Mouse (Mus musculus) midbrain, embryonic 15.5 days (tissue): ENCODE measurements around the gene Snrpc. TPM values are rescaled to one million over a fixed set of nuclear protein-coding genes. Genes with fewer than 3 reads are reported as not detected.

ENCODE experiments used
- ATAC-seq: fragments of 200-750 bp; cut with Nextera tagmentation; replicated peaks from 2 replicates; pipeline ENCODE4 v1.8.0; 2017; ENCODE audit warnings: moderate TSS enrichment
- H3K27ac ChIP-seq: fragments of 300-500 bp; sonication (generic); 2 replicates; pipeline ENCODE4 v1.5.1; 2015; ENCODE audit warnings: mild to moderate bottlenecking, inconsistent platforms
- H3K27me3 ChIP-seq: fragments of 300-500 bp; sonication (generic); replicated peaks from 2 replicates; pipeline ENCODE4 v1.6.1; 2015; ENCODE audit warnings: inconsistent platforms
- H3K36me3 ChIP-seq: fragments of 300-500 bp; sonication (generic); replicated peaks from 2 replicates; pipeline ENCODE4 v1.6.1; 2015; ENCODE audit warnings: inconsistent platforms
- H3K4me1 ChIP-seq: fragments of 300-500 bp; sonication (generic); 2 replicates; pipeline ENCODE4 v1.6.1; 2015; ENCODE audit warnings: inconsistent platforms
- H3K4me2 ChIP-seq: fragments of 300-500 bp; sonication (generic); 2 replicates; pipeline ENCODE4 v1.6.1; 2015; ENCODE audit warnings: inconsistent platforms, mild to moderate bottlenecking, moderate library complexity
- H3K4me3 ChIP-seq: fragments of 300-500 bp; sonication (generic); 2 replicates; pipeline ENCODE4 v1.5.1; 2015; ENCODE audit warnings: mild to moderate bottlenecking, inconsistent platforms
- H3K9ac ChIP-seq: fragments of 300-500 bp; sonication (generic); 2 replicates; pipeline ENCODE4 v1.6.1; 2015; ENCODE audit warnings: mild to moderate bottlenecking, inconsistent platforms
- H3K9me3 ChIP-seq: fragments of 300-500 bp; sonication (generic); 2 replicates; pipeline ENCODE4 v1.6.1; 2016; ENCODE audit warnings: inconsistent platforms
- WGBS: fragments of 180-500 bp; shearing (Covaris S2); methylation state at CpG from one replicate; pipeline ENCODE4 v1.1.7; 2015; ENCODE audit warnings: mixed read lengths; 5-methylcytosine and 5-hydroxymethylcytosine counted together
- polyA plus RNA-seq: library from polyadenylated mRNA; unstranded; fragments of >200 nt; fragmentation: Nextera tagmentation; extraction: Ambion mirVana; gene quantifications from 2 replicates; pipeline ENCODE4 v1.2.1, GENCODE M21; 2015

Gene Snrpc
- polyA plus RNA-seq, 1 experiment from 2014 or later, result 204 TPM

DNA sequence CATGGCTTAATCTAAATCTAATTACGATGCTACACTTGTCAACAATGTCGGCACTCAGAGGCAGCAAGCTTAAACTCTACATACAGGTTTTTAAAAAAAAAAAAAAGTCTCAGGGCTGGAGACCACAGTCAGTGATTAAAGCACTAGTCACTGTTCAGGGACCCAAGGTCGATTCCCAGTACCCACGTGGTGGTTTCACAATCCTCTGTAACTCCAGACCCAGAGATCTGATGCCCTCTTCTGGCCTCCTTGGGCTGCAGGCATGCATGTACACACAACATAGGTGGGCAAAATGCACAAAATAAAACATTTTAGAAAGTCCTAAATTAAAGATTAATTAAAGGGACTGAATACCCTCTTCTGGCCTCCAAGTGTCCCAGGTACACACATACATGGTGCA lies 34.2 kb upstream of the Snrpc start:
- no peak overlapping the region for H3K27ac ChIP-seq
- WGBS, result 76% methylated on average over 4 of the region's 4 CpGs
- peaks cover 13% of the 10 kb centered on the region for H3K4me1 ChIP-seq
- H3K36me3 ChIP-seq, result no peaks in the 10 kb centered on the region
- no peak for ATAC-seq
- H3K4me2 ChIP-seq, result no peak overlapping the region
- no peak overlapping the region for H3K4me3 ChIP-seq
- no peaks in the 10 kb centered on the region for H3K27me3 ChIP-seq
- no peaks in the 10 kb centered on the region for H3K9me3 ChIP-seq
- H3K9ac ChIP-seq, result no peak overlapping the region

DNA sequence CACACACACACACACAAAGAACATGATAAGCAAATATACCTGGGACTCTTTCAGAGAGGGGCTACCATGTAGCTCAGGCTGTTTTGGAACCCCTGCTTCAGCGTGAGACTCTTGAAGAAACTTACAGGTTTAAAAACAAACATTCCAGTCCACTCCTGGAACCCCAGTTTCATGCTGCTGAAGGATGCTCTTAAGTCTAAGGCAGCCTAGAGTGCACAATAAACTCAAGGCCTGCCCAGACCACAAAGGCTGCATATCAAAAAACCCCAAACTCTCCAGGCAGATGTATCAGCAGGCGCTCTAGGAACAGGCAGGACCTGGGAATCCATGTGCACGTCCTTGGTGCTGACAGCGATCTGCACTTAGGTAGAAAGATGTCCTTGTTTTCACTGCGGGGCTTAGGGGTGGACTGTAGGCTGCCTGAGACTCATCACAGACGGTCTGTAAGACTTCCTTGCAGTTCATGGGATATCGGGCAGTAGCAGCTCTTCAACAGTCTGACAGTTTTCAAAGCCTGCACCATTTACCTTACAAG lies 33.7 kb upstream of the Snrpc start:
- no peak overlapping the region for H3K9ac ChIP-seq
- 86% methylated on average over 7 of the region's 7 CpGs for WGBS
- H3K36me3 ChIP-seq, result no peaks in the 10 kb centered on the region
- no peak overlapping the region for H3K4me2 ChIP-seq
- no peaks in the 10 kb centered on the region for H3K9me3 ChIP-seq
- H3K4me1 ChIP-seq, result peaks cover 13% of the 10 kb centered on the region
- H3K27me3 ChIP-seq, result no peaks in the 10 kb centered on the region
- ATAC-seq, result no peak
- no peak overlapping the region for H3K4me3 ChIP-seq
- no peak overlapping the region for H3K27ac ChIP-seq

DNA sequence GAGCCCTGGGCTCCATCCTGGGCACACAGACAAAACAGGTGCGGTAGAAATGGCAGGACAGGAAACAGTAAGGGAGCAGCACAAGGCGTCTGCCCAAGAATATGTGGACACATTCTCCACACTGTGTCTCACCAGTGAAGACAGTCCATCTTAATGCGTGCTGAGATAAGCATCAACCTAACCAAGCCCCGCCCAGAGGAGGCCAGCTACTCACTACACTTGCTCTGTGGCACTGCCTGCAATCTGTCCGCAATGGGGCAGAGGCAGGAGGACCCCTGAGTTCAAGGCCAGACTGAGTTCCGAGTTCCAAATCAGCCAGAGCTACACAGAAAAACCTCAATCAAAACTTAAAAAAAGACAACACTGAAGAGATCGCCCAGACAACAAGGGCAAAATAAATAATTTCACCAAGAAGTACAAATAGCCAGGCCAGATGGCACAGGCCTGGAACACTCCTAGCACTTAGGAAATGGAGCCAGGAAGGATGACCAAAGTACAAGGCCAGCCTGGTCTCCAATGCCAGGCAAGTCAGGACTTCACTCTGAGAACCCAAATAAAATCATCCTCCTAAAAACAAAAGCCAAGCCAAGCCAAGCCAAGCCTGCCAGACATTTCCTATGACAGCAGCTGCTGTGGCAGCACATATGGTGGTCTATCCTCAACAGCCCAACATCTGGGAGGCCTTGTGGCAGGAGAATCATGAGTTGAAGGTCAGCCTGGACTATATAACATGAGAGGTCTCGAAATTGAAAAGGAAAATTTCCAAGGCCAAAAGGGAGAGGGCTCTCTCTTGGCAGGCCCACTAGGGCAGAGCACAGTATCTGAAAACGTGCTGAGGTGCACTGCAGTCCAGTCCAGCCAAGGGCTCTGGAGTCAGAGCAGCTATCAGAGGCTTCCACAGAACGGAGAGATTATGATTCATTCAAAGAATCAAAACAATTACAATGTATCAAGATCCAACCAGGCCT lies 32.9 kb upstream of the Snrpc start:
- no peaks in the 10 kb centered on the region for H3K36me3 ChIP-seq
- H3K27me3 ChIP-seq, result no peaks in the 10 kb centered on the region
- no peak overlapping the region for H3K4me3 ChIP-seq
- H3K4me2 ChIP-seq, result no peak overlapping the region
- H3K9me3 ChIP-seq, result no peaks in the 10 kb centered on the region
- H3K27ac ChIP-seq, result no peak overlapping the region
- H3K9ac ChIP-seq, result no peak overlapping the region
- ATAC-seq, result no peak
- peaks cover 7% of the 10 kb centered on the region for H3K4me1 ChIP-seq
- WGBS, result 87% methylated on average over 10 of the region's 10 CpGs

DNA sequence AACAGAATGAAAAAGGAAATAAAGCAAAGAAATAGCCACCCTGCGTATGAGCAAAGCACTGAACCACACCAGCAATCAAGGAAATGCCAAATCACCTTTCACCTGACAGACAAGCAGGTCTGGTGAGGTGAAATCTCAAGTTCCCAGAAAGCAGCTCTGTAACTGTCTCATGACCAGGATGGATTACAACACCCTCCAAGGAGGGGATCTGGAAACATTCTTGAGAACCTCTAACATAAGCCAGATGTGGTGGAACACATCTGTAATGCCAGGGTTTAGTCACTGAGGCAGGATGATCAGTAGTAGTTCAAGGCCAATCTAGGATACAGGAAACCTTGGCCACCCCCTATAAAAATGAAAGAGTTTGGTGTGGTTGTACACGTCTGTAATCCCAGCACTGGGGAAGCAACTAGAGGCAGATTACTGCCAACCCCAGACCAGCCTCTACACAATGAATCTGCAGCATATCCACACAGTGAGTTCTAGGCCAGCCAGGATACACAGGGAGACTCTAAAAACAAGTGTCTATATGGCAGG lies 30.3 kb upstream of the Snrpc start:
- Histone ChIP-seq H3K27ac (no peak overlapping the region), H3K27me3 (no peaks in the 10 kb centered on the region), H3K36me3 (no peaks in the 10 kb centered on the region), H3K4me2 (no peak overlapping the region), H3K4me3 (no peak overlapping the region), H3K9ac (no peak overlapping the region), H3K4me1 (no peaks in the 10 kb centered on the region), H3K9me3 (no peaks in the 10 kb centered on the region)
- ATAC-seq, result no peak
- 91% methylated on average over 2 of the region's 2 CpGs for WGBS

DNA sequence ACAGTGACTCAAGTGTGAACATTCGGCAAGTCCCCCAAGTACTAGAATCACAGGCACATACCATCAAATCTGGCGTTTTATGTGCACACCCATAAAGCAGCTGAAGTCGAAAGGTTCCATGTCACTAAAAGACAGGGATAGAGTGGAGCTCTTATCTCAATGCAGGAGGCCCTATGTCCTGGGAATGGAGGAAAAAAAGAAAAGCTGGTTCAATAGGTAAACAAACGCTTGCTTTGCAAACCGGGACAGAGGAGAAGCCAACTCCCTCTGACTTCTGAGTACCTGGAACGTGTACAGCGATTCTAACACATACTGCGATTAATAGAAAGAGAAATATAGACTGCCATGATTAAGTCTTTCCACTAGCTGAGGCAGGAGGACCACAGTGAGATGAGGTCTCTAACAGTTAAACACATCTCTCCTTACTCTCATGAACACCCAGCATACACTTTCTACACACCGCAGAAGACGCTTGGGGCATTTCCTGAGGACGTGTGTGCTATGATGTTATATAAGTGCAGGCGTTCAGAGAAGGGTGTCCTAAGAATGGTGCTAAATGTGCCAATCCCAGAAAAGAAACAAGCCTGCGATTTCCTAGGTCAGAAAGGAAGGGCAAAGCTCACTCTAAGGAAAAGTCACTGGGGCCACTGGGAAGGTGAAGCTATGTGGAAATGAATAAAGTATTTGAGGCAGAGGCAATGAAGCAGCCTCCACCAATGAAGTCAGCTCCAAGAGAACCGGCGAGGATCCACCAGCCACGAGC lies 27.2 kb upstream of the Snrpc start:
- H3K4me1 ChIP-seq, result no peaks in the 10 kb centered on the region
- no peak for ATAC-seq
- H3K36me3 ChIP-seq, result no peaks in the 10 kb centered on the region
- H3K9ac ChIP-seq, result no peak overlapping the region
- no peak overlapping the region for H3K4me2 ChIP-seq
- H3K9me3 ChIP-seq, result no peaks in the 10 kb centered on the region
- no peak overlapping the region for H3K4me3 ChIP-seq
- no peaks in the 10 kb centered on the region for H3K27me3 ChIP-seq
- H3K27ac ChIP-seq, result no peak overlapping the region
- 94% methylated on average over 16 of the region's 16 CpGs for WGBS

DNA sequence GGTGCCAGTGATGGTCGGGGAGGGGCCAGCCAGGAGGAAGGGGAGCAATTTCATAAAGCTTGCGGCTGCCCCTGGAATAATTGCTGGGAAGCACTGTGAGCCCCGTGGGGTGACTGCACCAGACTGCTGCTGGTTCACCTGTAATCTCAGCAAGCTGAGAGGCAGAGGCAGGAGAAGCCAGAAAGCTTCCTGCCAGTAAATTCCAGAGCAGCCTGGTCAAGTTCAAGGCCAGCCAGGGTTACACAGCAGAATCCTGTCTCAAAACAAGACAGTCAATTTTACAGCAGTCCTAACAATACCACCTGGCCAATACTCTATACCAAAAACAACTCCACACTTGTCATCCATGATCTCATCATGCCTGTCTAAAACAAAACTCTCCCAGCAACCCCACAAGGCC lies 26.0 kb upstream of the Snrpc start:
- Histone ChIP-seq H3K9ac (no peak overlapping the region), H3K27ac (no peak overlapping the region), H3K4me2 (no peak overlapping the region), H3K4me1 (no peaks in the 10 kb centered on the region), H3K4me3 (no peak overlapping the region), H3K36me3 (no peaks in the 10 kb centered on the region), H3K9me3 (no peaks in the 10 kb centered on the region), H3K27me3 (no peaks in the 10 kb centered on the region)
- ATAC-seq, result no peak
- 78% methylated on average over 3 of the region's 3 CpGs for WGBS

DNA sequence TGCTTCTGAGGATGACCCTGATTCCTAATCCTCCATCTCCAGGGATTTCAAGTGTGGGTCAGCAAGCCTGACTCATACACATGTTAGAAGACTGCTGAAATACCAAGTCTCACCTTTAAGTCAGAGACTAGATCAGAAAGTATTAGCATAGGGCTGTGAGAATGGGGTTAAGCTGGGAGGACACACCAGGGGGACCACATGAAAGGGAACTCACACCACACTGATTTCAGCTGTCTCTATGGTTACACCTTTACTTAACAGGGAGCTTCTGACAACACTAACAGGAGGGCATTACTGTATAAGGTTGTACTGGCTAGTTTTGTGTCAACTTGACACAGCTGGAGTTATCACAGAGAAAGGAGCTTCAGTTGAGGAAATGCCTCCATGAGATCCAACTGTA lies 23.3 kb upstream of the Snrpc start:
- no peaks in the 10 kb centered on the region for H3K36me3 ChIP-seq
- no peak overlapping the region for H3K9ac ChIP-seq
- H3K4me1 ChIP-seq, result peaks cover 19% of the 10 kb centered on the region
- no peak for ATAC-seq
- H3K27ac ChIP-seq, result no peak overlapping the region
- no peak overlapping the region for H3K4me3 ChIP-seq
- no peak overlapping the region for H3K4me2 ChIP-seq
- no peaks in the 10 kb centered on the region for H3K27me3 ChIP-seq
- no peaks in the 10 kb centered on the region for H3K9me3 ChIP-seq

DNA sequence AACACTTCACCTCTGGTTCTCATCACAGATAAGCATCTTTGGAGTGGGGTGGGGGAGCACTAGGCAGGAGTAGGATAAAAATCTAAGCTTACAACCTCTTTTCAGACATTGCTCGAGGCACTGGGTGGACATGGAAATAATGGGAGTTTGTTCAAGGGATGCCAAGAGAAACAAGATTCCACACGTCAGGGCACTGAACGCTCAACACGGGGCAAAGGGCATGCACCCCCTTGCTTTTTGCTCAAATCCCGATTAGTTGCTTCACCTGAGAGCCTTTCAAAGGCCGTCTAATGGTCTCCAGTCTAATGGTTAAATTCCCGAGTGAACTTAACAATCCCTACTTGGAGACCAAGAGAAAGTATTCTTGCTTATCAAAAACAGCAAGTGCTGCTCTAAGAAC lies 18.9 kb upstream of the Snrpc start:
- Histone ChIP-seq H3K4me3 (peak overlapping the region; percentile 73), H3K4me2 (peak overlapping the region; percentile 82), H3K27me3 (no peaks in the 10 kb centered on the region), H3K9me3 (no peaks in the 10 kb centered on the region), H3K27ac (no peak overlapping the region), H3K36me3 (no peaks in the 10 kb centered on the region), H3K4me1 (peaks cover 29% of the 10 kb centered on the region), H3K9ac (peak overlapping the region; percentile 76)
- WGBS, result 21% methylated on average over 7 of the region's 7 CpGs
- no peak for ATAC-seq

DNA sequence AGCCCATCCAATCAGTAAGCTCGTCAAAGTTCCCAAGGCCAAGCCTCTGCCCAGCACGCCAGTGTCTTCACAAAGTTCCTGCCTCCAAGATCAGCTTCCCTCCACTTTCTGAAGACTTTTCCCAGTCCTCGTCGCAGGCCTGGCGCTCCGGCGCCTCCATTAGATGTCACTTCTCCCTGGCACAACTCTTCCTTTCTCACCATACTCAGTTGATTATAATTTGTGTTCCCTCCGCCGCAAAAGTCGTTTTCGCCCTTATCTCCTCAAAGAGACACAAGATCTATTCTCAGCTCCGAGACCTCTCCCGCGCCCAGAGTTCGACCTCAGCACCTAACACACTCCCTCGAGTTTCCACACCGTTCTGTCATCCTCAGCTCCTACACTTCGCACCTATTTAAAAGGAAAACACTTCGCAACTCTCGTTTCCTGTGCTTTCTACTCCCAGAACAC lies 18.4 kb upstream of the Snrpc start:
- H3K36me3 ChIP-seq, result no peaks in the 10 kb centered on the region
- peak overlapping the region; percentile 76 for H3K9ac ChIP-seq
- H3K4me1 ChIP-seq, result peaks cover 29% of the 10 kb centered on the region
- H3K27me3 ChIP-seq, result no peaks in the 10 kb centered on the region
- ATAC-seq, result no peak
- no peaks in the 10 kb centered on the region for H3K9me3 ChIP-seq
- under 1% methylated on average over 20 of the region's 20 CpGs for WGBS
- H3K4me3 ChIP-seq, result peak overlapping the region; percentile 73
- peak overlapping the region; percentile 80 for H3K27ac ChIP-seq
- H3K4me2 ChIP-seq, result peak overlapping the region; percentile 82

DNA sequence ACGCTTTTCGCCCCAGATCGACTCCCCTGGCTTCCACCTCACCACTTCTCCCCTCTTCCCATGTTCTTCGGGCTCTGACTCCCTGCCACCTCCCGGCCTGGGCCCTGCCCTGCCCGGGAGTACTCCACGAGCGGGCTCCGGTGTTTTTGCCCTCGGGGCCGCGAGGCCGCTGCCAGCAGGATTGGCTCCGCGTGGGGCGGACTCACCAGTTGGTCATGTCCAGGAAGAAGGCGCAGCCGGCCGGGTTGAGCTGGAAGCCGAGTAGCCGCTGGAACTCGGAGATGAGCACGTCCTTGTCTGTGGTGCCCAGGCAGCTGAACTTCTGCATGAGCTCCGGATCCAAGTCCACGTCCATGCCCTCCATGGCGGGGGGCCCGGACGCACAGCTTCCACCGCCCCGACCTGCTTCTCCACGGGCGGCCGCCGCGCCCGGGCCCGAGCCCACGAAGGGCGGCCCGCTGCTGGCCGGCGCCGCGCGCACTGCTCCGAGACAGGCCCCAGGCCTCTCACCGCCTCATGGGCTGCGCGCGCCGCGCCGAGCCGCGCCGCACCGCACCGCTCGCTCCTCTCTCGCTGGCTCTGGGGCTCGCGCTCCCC lies 17.9 kb upstream of the Snrpc start:
- ATAC-seq, result peak; percentile 90
- H3K4me3 ChIP-seq, result peak overlapping the region; percentile 73
- WGBS, result under 1% methylated on average over 59 of the region's 62 CpGs

DNA sequence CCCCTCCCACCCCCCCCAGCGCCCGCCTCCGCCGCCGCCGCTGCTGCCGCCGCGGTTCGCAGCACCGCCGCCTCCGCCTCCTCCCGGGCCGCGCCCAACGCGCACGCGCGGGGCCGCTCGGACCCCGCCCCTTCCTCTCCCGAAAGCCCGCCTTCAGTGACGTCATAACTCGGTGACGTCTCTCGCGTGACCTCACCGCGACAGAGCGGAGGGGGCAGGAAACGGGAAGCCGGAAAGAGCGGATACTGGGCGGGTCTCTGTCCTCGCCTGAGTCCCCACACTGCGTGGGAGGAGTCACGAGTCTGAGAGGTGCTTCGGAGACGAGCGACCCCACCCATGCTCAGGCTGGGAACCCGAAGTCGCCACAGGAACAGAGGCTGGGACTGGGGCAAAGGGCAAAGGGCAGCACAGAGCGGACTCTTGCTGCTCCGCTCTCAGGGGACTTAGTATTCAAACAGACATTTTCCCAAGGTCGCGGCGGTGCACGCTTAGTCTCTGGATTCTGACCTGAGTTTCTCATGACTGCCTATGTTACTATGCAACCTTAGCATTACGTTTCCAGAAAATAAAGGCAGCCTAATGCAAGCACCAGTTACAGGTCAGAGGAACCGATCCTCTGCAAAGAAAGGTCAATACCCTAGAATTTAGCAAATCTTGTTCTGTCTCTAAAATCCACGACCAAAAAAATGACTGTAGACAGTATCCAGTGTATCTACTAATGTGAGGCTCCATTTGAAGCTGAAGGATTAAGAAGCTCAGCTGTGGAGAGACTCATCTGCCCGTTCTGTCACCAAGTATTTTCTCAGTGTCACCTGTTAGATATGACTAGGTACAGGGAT lies 17.2 kb upstream of the Snrpc start, which contains the start of gene D17Wsu92e:
Gene D17Wsu92e, minus strand, starts transcription at position 81 of the 839 bp plus-strand sequence.
- peak within 1 kb of the TSS; percentile 80 for H3K27ac ChIP-seq
- 2% methylated on average over 34 of the region's 56 CpGs for WGBS
- peaks cover 29% of the 10 kb centered on the region for H3K4me1 ChIP-seq
- no peaks in the 10 kb centered on the region for H3K36me3 ChIP-seq
- H3K27me3 ChIP-seq, result no peaks in the 10 kb centered on the region
- H3K4me2 ChIP-seq, result peak within 1 kb of the TSS; percentile 82
- H3K4me3 ChIP-seq, result peak within 1 kb of the TSS; percentile 73
- ATAC-seq, result peak; percentile 97
- no peaks in the 10 kb centered on the region for H3K9me3 ChIP-seq
- peak within 1 kb of the TSS; percentile 76 for H3K9ac ChIP-seq

More for the DNA sequence above, 17.9 kb upstream of the Snrpc start:
- Histone ChIP-seq H3K27me3 (no peaks in the 10 kb centered on the region), H3K4me2 (peak overlapping the region; percentile 82), H3K4me1 (peaks cover 29% of the 10 kb centered on the region), H3K9ac (peak overlapping the region; percentile 76), H3K36me3 (no peaks in the 10 kb centered on the region), H3K27ac (peak overlapping the region; percentile 80), H3K9me3 (no peaks in the 10 kb centered on the region)
